Mouse (Mus musculus): ENCODE results near the gene Ttc30a2. TPM values are rescaled to one million over a fixed set of nuclear protein-coding genes. Genes with fewer than 3 reads are reported as not detected.
A peak's percentile ranks its signal among the peaks of the same experiment; 100 is the strongest.

Gene Ttc30a2
- polyA plus RNA-seq, 1 experiment from 2014 or later = 0.60 TPM

GRCm38 (mm10) chr2:75929786-75930444, 48.1 kb downstream of the Ttc30a2 start:
- WGBS = 93% methylated on average over 6 of the region's 6 CpGs
- Histone ChIP-seq H3K4me3 (ENCODE audit: low read depth, low read length) (no peak overlapping the region), H3K9ac (ENCODE audit: low read length) (no peak overlapping the region), H3K9me3 (ENCODE audit: control insufficient read depth, low read length) (no peaks in the 10 kb centered on the region), H3K36me3 (ENCODE audit: control insufficient read depth, insufficient read depth, low read length) (peaks cover 2% of the 10 kb centered on the region; the same call in 1 of the 2 replicates), H3K27ac (replicated peaks; ENCODE audit: low read depth, low read length) (no peak overlapping the region), H3K4me1 (ENCODE audit: control insufficient read depth, insufficient read depth, low read length) (peaks cover 6% of the 10 kb centered on the region), H3K4me2 (ENCODE audit: low read depth, severe bottlenecking) (no peak overlapping the region), H3K27me3 (ENCODE audit: control insufficient read depth, insufficient read depth, low read length) (no peaks in the 10 kb centered on the region)
- DNase-seq (ENCODE audit: low spot score) (no peak), ATAC-seq (ENCODE audit: insufficient number of reproducible peaks, low FRiP score, low TSS enrichment, low read depth) (no peak)

GRCm38 (mm10) chr2:75929141-75929540, 48.8 kb downstream of the Ttc30a2 start:
- ATAC-seq (ENCODE audit: insufficient number of reproducible peaks, low FRiP score, low TSS enrichment, low read depth) (no peak), DNase-seq (ENCODE audit: low spot score) (no peak)
- no peak overlapping the region for H3K4me2 ChIP-seq (ENCODE audit: low read depth, severe bottlenecking)
- WGBS = 88% methylated on average over 2 of the region's 2 CpGs
- no peaks in the 10 kb centered on the region for H3K27me3 ChIP-seq (ENCODE audit: control insufficient read depth, insufficient read depth, low read length)
- H3K36me3 ChIP-seq (ENCODE audit: control insufficient read depth, insufficient read depth, low read length) = peaks cover 2% of the 10 kb centered on the region; the same call in 1 of the 2 replicates
- H3K9ac ChIP-seq (ENCODE audit: low read length) = no peak overlapping the region
- H3K4me1 ChIP-seq (ENCODE audit: control insufficient read depth, insufficient read depth, low read length) = peaks cover 6% of the 10 kb centered on the region
- H3K9me3 ChIP-seq (ENCODE audit: control insufficient read depth, low read length) = no peaks in the 10 kb centered on the region
- H3K27ac ChIP-seq (replicated peaks; ENCODE audit: low read depth, low read length) = no peak overlapping the region
- no peak overlapping the region for H3K4me3 ChIP-seq (ENCODE audit: low read depth, low read length)

- H3K9me3 ChIP-seq (ENCODE audit: control insufficient read depth, low read length) = no peaks in the 10 kb centered on the region
These were observed 50.0 kb downstream of the Ttc30a2 start for GRCm38 (mm10) chr2:75928011-75928410.

GRCm38 (mm10) chr2:75926061-75926460, 51.9 kb downstream of the Ttc30a2 start:
- Histone ChIP-seq H3K9ac (ENCODE audit: low read length) (no peak overlapping the region), H3K4me1 (ENCODE audit: control insufficient read depth, insufficient read depth, low read length) (peaks cover 5% of the 10 kb centered on the region; the same call in 1 of the 2 replicates), H3K9me3 (ENCODE audit: control insufficient read depth, low read length) (no peaks in the 10 kb centered on the region), H3K27me3 (ENCODE audit: control insufficient read depth, insufficient read depth, low read length) (no peaks in the 10 kb centered on the region), H3K4me2 (ENCODE audit: low read depth, severe bottlenecking) (no peak overlapping the region), H3K36me3 (ENCODE audit: control insufficient read depth, insufficient read depth, low read length) (peaks cover 2% of the 10 kb centered on the region; the same call in 1 of the 2 replicates), H3K4me3 (ENCODE audit: low read depth, low read length) (no peak overlapping the region), H3K27ac (replicated peaks; ENCODE audit: low read depth, low read length) (no peak overlapping the region)
- no peak for DNase-seq (ENCODE audit: low spot score)
- WGBS = 85% methylated on average over 5 of the region's 5 CpGs
- ATAC-seq (ENCODE audit: insufficient number of reproducible peaks, low FRiP score, low TSS enrichment, low read depth) = no peak

More at GRCm38 (mm10) chr2:75928011-75928410, 50.0 kb downstream of the Ttc30a2 start:
- no peak overlapping the region for H3K27ac ChIP-seq (replicated peaks; ENCODE audit: low read depth, low read length)
- H3K27me3 ChIP-seq (ENCODE audit: control insufficient read depth, insufficient read depth, low read length) = no peaks in the 10 kb centered on the region
- H3K4me1 ChIP-seq (ENCODE audit: control insufficient read depth, insufficient read depth, low read length) = peaks cover 6% of the 10 kb centered on the region
- H3K4me2 ChIP-seq (ENCODE audit: low read depth, severe bottlenecking) = no peak overlapping the region
- no peak for ATAC-seq (ENCODE audit: insufficient number of reproducible peaks, low FRiP score, low TSS enrichment, low read depth)
- H3K9ac ChIP-seq (ENCODE audit: low read length) = no peak overlapping the region
- DNase-seq (ENCODE audit: low spot score) = peak; percentile 16
- WGBS = 94% methylated on average over 3 of the region's 3 CpGs
- H3K4me3 ChIP-seq (ENCODE audit: low read depth, low read length) = no peak overlapping the region
- peaks cover 2% of the 10 kb centered on the region; the same call in 1 of the 2 replicates for H3K36me3 ChIP-seq (ENCODE audit: control insufficient read depth, insufficient read depth, low read length)

Other genes with a start within 250 kb of the Ttc30a2 start
- 39.1 and 49.3 TPM in 2 replicates for gene Agps, start 146.0 kb downstream of the Ttc30a2 start, polyA plus RNA-seq (2014; fragmentation: Nextera tagmentation; extraction: Ambion mirVana)
- gene Ttc30b, start 39.6 kb downstream of the Ttc30a2 start, polyA plus RNA-seq (2014; fragmentation: Nextera tagmentation; extraction: Ambion mirVana) = 9.0 and 9.2 TPM in 2 replicates
- 12.1 and 12.5 TPM in 2 replicates for gene Ttc30a1, start 3.8 kb upstream of the Ttc30a2 start, polyA plus RNA-seq (2014; fragmentation: Nextera tagmentation; extraction: Ambion mirVana)